Mouse (Mus musculus) kidney, adult 2 months (tissue): ENCODE measurements around the gene Igdcc3.

Experiments
- CTCF ChIP-seq: fragments of 200-500 bp; conservative IDR thresholded peaks from 2 replicates; pipeline ENCODE4 v1.5.1; 2011; ENCODE audit warnings: low read depth, mild to moderate bottlenecking, control low read depth, low read length, moderate library complexity, mixed read lengths; ENCODE audit not compliant: insufficient read depth, insufficient read length
- POLR2A ChIP-seq: fragments of 200-500 bp; IDR thresholded peaks from one replicate; pipeline ENCODE4 v1.6.1; 2011; ENCODE audit warnings: low read depth, low read length, control low read depth

DNA sequence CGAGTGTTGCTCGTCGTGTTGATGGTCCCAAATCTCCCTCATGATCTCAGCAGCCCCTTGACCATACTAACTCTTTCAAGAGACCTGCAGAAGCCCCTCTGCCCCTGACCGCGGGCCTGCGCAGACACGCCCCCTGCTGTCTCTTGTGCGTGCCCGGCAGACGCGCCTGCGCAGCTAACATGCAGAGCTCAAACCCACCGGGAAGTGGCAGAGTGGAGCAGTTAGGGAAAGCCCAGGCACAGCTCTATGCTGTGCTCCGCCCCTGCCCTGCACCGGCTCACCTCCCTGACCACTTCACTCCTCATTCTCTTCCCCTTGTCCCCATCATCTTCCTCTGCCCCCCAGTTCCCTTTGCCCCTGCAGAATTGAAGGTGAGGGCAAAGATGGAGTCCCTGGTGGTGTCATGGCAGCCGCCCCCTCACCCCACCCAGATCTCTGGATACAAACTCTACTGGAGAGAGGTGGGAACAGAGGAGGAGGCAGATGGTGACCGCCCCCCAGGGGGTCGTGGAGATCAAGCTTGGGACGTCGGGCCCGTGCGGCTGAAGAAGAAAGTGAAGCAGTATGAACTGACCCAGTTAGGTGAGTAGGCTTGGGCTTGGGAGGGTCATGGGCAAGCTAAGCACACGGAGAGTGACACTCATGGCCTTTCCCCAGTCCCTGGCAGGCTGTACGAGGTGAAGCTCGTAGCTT, 12.7 kb upstream of the Igdcc3 start:
- no peak for TF ChIP-seq POLR2A
- no peak; the same call in 1 of the 2 replicates for TF ChIP-seq CTCF
